Mouse (Mus musculus): Measurements from ENCODE around the gene Cbx5. TPM values are rescaled to one million over a fixed set of nuclear protein-coding genes. Genes with fewer than 3 reads are reported as not detected.
A peak's percentile ranks its signal among the peaks of the same experiment; 100 is the strongest.

Gene Cbx5
- polyA plus RNA-seq, 1 experiment = 226 TPM

GRCm38 (mm10) chr15:103214971-103215907 is 24.4 kb downstream of the Cbx5 start:
- Histone ChIP-seq H3K4me3 (replicated peaks; ENCODE audit: control insufficient read depth, low read depth, low read length) (peak overlapping the region; percentile 37), H3K4me1 (ENCODE audit: control insufficient read depth, insufficient read depth, low read length) (no peaks in the 10 kb centered on the region), H3K27ac (ENCODE audit: control insufficient read depth, insufficient read depth, low read depth, low read length, poor library complexity) (no peak overlapping the region)
- WGBS = 16% methylated on average over 15 of the region's 15 CpGs
- TF ChIP-seq POLR2A (IDR thresholded peaks at IDR 0.05; ENCODE audit: borderline replicate concordance, control insufficient read depth, low read depth, low read length) (no peak), CTCF (IDR thresholded peaks at IDR 0.05; ENCODE audit: control insufficient read depth, insufficient read depth, low read length) (no peak)

GRCm38 (mm10) chr15:103214149-103214548 is 25.5 kb downstream of the Cbx5 start:
- 83% methylated on average over 2 of the region's 2 CpGs for WGBS
- Histone ChIP-seq H3K4me3 (replicated peaks; ENCODE audit: control insufficient read depth, low read depth, low read length) (no peak overlapping the region), H3K4me1 (ENCODE audit: control insufficient read depth, insufficient read depth, low read length) (no peaks in the 10 kb centered on the region), H3K27ac (ENCODE audit: control insufficient read depth, insufficient read depth, low read depth, low read length, poor library complexity) (no peak overlapping the region)
- no peak for TF ChIP-seq CTCF (IDR thresholded peaks at IDR 0.05; ENCODE audit: control insufficient read depth, insufficient read depth, low read length)
- no peak for TF ChIP-seq POLR2A (IDR thresholded peaks at IDR 0.05; ENCODE audit: borderline replicate concordance, control insufficient read depth, low read depth, low read length)

- H3K4me1 ChIP-seq (ENCODE audit: control insufficient read depth, insufficient read depth, low read length) = no peaks in the 10 kb centered on the region
- WGBS = 54% methylated on average over 2 of the region's 2 CpGs
- no peak overlapping the region for H3K4me3 ChIP-seq (replicated peaks; ENCODE audit: control insufficient read depth, low read depth, low read length)
- no peak for TF ChIP-seq POLR2A (IDR thresholded peaks at IDR 0.05; ENCODE audit: borderline replicate concordance, control insufficient read depth, low read depth, low read length)
- H3K27ac ChIP-seq (ENCODE audit: control insufficient read depth, insufficient read depth, low read depth, low read length, poor library complexity) = no peak overlapping the region
Measured at GRCm38 (mm10) chr15:103205156-103205555, 34.5 kb downstream of the Cbx5 start.

- no peak overlapping the region for H3K27ac ChIP-seq (ENCODE audit: control insufficient read depth, insufficient read depth, low read depth, low read length, poor library complexity)
- 78% methylated on average over 6 of the region's 6 CpGs for WGBS
Measured at GRCm38 (mm10) chr15:103202088-103202793, 37.4 kb downstream of the Cbx5 start.

DNA sequence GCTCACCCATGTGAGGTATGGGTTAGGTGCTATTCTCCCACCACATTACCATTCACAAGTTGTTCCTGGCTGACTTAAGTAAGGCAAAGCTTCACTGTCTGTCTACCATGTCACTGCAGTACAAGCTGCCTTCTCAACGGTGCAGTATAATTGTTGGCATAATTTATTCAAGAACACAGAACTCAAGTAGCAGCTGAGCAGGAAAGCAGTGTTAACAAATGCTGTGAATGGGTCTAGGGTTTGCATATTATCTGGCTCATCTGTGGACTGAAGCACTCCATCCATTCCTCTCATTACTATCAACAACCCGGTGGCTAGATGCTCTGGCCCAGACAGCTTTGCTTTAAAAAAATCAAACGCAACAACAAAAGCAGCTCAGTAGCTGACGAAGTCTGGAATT is 41.8 kb downstream of the Cbx5 start:
- Histone ChIP-seq H3K4me1 (ENCODE audit: control insufficient read depth, insufficient read depth, low read length) (no peaks in the 10 kb centered on the region), H3K27ac (ENCODE audit: control insufficient read depth, insufficient read depth, low read depth, low read length, poor library complexity) (no peak overlapping the region), H3K4me3 (replicated peaks; ENCODE audit: control insufficient read depth, low read depth, low read length) (no peak overlapping the region)
- 93% methylated on average over 4 of the region's 4 CpGs for WGBS
- TF ChIP-seq CTCF (IDR thresholded peaks at IDR 0.05; ENCODE audit: control insufficient read depth, insufficient read depth, low read length) (no peak), POLR2A (IDR thresholded peaks at IDR 0.05; ENCODE audit: borderline replicate concordance, control insufficient read depth, low read depth, low read length) (no peak)

More at GRCm38 (mm10) chr15:103202088-103202793, 37.4 kb downstream of the Cbx5 start:
- no peak for TF ChIP-seq CTCF (IDR thresholded peaks at IDR 0.05; ENCODE audit: control insufficient read depth, insufficient read depth, low read length)
- TF ChIP-seq POLR2A (IDR thresholded peaks at IDR 0.05; ENCODE audit: borderline replicate concordance, control insufficient read depth, low read depth, low read length) = no peak
- Histone ChIP-seq H3K4me3 (replicated peaks; ENCODE audit: control insufficient read depth, low read depth, low read length) (no peak overlapping the region), H3K4me1 (ENCODE audit: control insufficient read depth, insufficient read depth, low read length) (no peaks in the 10 kb centered on the region)

DNA sequence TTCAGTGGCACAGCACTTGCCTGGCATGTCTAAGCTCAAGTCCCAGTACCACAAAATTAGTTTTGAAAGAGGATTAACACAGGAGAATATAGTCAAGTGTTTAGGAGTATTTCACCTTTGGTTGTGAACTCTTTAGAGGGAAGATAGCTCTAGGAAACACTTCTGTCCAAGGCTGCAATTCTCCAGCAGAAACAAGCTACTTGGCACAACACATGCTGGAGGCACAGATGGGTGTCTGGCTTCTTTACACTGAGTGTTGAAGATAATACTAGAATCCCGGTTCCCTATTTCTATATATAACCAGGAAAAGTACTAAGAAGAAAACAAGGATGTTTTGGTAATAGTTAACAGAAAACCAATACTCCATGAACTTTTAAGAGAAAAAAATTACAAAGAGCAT is 42.8 kb downstream of the Cbx5 start:
- Histone ChIP-seq H3K27ac (ENCODE audit: control insufficient read depth, insufficient read depth, low read depth, low read length, poor library complexity) (no peak overlapping the region), H3K4me3 (replicated peaks; ENCODE audit: control insufficient read depth, low read depth, low read length) (no peak overlapping the region), H3K4me1 (ENCODE audit: control insufficient read depth, insufficient read depth, low read length) (no peaks in the 10 kb centered on the region)
- TF ChIP-seq CTCF (IDR thresholded peaks at IDR 0.05; ENCODE audit: control insufficient read depth, insufficient read depth, low read length) (no peak), POLR2A (IDR thresholded peaks at IDR 0.05; ENCODE audit: borderline replicate concordance, control insufficient read depth, low read depth, low read length) (no peak)
- WGBS = 91% methylated on average over 1 of the region's 1 CpGs

- H3K4me1 ChIP-seq (ENCODE audit: control insufficient read depth, insufficient read depth, low read length) = no peaks in the 10 kb centered on the region
- H3K4me3 ChIP-seq (replicated peaks; ENCODE audit: control insufficient read depth, low read depth, low read length) = no peak overlapping the region
- 68% methylated on average over 2 of the region's 2 CpGs for WGBS
- H3K27ac ChIP-seq (ENCODE audit: control insufficient read depth, insufficient read depth, low read depth, low read length, poor library complexity) = no peak overlapping the region
- no peak for TF ChIP-seq CTCF (IDR thresholded peaks at IDR 0.05; ENCODE audit: control insufficient read depth, insufficient read depth, low read length)
Measured at GRCm38 (mm10) chr15:103193606-103194005, 46.0 kb downstream of the Cbx5 start.

Data from bone marrow, adult 2 months (tissue).